Mouse (Mus musculus) neutrophil, adult 65 days (primary cell): ENCODE data around the gene Ocel1. TPM values are rescaled to one million over a fixed set of nuclear protein-coding genes. Genes with fewer than 3 reads are reported as not detected.

Experiments
- total RNA-seq: library from RNA; stranded (reverse); gene quantifications from 2 replicates; pipeline ENCODE4 v1.2.4, GENCODE M21; 2023

The Ocel1 gene
- 19.2 and 21.5 TPM in 2 replicates for total RNA-seq

DNA sequence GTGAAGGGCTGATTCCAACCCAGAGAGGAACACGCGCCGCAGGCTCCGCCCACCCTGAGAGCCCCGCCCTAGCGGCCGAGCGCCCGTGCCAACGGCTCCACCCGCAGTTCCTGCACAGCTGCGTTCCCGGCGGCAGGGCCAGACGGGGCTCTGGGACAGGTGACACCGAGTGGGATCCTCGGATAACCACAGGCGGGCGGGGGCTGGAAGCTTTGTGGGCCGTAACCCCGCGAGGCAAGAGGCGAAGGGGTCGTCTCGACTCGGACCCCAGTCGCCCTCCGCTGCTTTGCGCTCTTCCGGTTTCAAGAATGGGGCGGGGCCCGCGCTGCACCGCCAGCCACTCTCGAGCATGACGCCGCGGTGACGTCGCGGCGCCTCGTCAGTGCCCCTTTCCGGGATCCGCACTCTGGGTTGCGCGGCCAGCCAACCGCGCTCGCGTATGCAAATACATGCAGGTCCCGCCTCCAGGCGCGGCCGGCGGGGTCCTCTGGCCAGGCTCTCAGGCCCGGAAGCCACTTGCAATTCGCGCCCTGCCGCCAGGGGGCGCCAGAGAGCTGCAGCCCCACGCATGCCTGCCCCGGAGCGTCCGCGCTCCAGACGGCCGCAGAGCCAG is at the start of gene Ocel1:
TSS of gene Ocel1 (plus strand) at position 63 of the 613 bp plus-strand sequence.

DNA sequence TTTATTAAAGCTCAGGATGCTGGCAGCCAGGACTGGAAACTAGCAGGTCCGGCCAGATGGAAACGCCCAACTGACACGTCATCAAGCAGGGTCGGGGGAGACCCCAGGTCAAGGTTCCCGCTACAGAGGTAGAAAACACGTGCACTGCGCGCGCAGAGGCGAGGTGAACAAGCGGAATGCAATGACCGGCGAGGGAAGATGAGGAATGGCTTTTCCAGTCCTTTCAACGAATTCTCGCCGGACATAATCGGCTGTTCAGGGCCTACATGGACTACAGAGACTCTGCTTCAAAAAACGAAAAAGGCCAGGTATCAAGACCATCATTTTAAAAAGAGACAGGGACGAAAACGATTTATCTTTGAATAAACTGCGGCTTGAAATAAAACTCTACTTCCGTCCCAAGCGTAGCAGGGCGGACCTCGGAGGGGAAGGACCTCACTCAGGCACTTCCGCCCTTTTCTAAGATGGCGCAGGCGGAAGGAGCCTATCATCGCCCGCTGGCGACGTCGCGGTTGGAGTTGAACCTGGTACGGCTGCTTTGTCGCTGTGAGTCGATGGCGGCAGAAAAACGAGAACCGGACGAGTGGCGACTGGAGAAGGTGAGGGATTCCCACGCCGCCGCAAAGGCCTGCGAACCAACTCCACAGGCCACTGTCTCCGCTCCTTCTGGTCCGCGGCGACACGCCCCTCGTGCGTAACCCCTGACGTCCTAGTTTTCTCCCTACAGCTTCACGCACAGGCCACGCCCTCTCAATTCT is 4.1 kb upstream of the Ocel1 start, which contains the start of gene Use1:
TSS of gene Use1 (plus strand) at position 78 of the 758 bp plus-strand sequence.

DNA sequence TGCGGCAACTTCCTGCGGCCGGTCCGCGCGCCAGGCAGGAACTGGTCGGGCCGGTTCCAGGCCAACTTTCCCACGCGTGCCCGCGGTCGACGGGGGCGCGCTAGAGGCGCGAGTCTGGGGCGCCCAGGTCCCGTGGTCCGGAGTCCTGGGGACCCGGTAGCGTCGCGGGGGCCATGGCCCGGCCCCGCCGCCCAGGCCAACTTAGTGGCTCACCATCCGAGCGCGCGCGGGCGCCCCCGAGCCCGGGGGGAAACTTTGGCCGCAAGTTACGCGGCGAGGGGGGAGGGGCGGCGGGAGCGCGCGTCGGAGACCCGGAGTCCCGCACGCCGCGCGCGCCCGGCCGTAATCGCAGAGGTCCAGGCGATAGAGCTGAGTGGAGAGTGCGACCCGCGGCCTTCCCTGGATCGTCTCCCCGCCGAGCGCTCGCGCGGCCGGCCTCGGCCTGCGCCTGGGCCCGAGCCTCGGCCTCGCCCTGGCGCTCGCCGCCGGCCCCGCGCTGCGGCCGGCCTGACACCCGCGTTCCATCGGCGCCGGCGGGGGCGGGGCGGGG is 10.4 kb downstream of the Ocel1 start, which contains the start of gene Nr2f6:
TSS of gene Nr2f6 (minus strand) at position 540 of the 550 bp plus-strand sequence.

DNA sequence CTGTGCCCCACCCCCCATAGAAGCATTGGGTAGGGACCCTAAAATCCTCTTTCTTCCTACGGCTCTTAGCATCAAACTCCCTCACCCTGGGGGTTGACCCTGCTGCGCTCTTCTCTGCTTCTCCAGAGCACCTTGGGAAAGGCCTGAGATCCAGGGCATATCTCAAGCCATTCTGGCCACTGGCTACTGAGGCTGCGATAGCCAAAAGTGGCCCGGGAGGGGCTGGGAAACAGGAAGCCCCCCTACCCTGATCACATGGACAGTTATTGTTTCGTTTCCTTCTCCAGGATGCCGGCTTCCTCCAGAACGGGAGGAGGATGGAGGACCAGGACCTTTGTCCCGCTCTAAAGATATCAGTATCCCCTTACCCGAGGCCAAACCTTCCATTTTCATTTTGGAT is 24.5 kb downstream of the Ocel1 start, which contains the start of gene Ushbp1:
TSS of gene Ushbp1 (minus strand) at position 174 of the 400 bp plus-strand sequence.

DNA sequence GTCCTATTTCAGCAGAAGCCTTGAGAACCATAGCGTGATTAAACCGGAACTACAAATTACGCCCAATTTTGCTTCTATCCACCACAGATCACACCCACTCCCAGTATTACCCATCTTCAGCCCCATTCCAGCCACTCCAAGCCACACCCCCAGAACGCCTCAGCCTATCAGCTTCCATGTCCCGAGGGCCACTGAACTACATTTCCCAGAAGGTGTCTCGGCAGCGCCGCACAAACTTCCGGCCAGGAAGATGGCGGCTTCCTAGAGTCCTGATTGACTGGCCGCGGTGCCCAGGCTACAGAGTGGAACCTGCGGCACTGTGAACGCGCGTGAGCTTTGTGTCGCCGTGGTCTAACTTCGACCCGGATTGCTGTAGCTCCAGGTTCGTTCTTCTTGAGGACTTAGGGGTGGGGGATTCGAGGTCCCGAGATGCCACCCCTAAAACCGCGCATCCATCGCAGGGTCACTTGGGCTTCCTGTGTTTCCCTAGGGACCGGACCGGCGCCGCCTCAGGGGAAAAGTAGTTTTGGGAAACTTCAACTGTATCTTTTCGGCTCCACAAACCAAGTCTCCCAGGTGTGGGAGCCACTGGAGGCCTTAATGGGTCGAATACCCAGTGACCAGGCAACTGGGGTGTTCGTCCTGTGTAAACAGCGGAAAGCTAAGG is 25.7 kb downstream of the Ocel1 start, which contains the start of gene Babam1:
TSS of gene Babam1 (plus strand) at position 223 of the 667 bp plus-strand sequence.

DNA sequence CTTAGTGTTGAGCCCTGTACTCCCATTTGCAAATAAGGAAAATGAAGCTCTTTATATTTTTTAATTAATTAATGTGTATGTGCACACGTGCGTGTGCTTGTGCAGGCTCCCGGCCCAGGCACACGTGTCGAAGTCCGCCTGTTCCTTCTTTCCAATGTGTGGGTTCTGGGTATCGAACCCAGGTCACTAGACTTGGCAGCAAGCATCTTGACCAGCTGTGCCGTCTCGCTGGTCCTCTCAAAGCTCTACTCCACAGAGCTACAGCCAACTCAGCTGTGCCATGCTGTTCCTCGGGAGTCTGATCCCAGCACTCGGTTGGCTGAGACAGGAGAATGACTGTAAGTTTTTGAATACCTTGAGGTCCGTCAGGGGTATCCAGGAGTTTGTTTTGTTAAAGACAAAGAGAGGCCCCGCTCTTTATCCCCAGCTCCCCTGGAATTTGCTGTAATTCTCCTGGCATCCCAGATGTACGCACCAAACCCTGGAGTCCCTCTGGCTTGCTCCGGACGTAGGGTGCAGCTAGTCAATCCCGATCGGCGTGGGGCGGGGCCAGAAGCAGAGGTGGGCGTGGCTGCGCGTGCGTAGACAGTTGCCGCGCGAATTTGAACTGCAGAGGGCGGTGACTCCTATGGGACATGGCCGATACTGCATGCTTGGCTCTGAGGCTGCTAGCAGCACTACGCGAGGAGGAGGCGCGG is 34.5 kb downstream of the Ocel1 start, which contains the start of gene Ankle1:
TSS of gene Ankle1 (plus strand) at position 610 of the 698 bp plus-strand sequence.

Other genes with a start within 250 kb of the Ocel1 start
- 142 and 167 TPM in 2 replicates for gene Myo9b, start 98.6 kb upstream of the Ocel1 start, total RNA-seq
- gene Haus8, start 98.4 kb upstream of the Ocel1 start, total RNA-seq, result 43.6 and 80.1 TPM in 2 replicates
- 129 and 136 TPM in 2 replicates for gene Use1, start 4.5 kb upstream of the Ocel1 start, total RNA-seq
- gene Nr2f6, start 10.7 kb downstream of the Ocel1 start, total RNA-seq, result 8.2 and 8.6 TPM in 2 replicates
- 0.16 TPM in 1 of 2 replicates, not detected in the other for gene Ushbp1, start 24.5 kb downstream of the Ocel1 start, total RNA-seq
- 48.3 and 53.8 TPM in 2 replicates for gene Babam1, start 25.6 kb downstream of the Ocel1 start, total RNA-seq
- 11.3 and 13.8 TPM in 2 replicates for gene Ankle1, start 34.7 kb downstream of the Ocel1 start, total RNA-seq
- 3.6 and 5.1 TPM in 2 replicates for gene Abhd8, start 92.4 kb downstream of the Ocel1 start, total RNA-seq
- 17.4 and 18.6 TPM in 2 replicates for gene Mrpl34, start 93.7 kb downstream of the Ocel1 start, total RNA-seq
- gene Dda1, start 97.9 kb downstream of the Ocel1 start, total RNA-seq, result 70.0 and 77.1 TPM in 2 replicates
- 3.0 and 3.9 TPM in 2 replicates for gene Ano8, start 114.7 kb downstream of the Ocel1 start, total RNA-seq
- gene Gtpbp3, start 116.8 kb downstream of the Ocel1 start, total RNA-seq, result 7.4 and 8.6 TPM in 2 replicates
- gene Plvap, start 140.5 kb downstream of the Ocel1 start, total RNA-seq, result 0.47 TPM in 1 of 2 replicates, not detected in the other
- not detected in 2 replicates for gene Ccdc194, start 154.4 kb downstream of the Ocel1 start, total RNA-seq
- 10.9 and 16.2 TPM in 2 replicates for gene Bst2, start 166.2 kb downstream of the Ocel1 start, total RNA-seq
- gene Mvb12a, start 171.6 kb downstream of the Ocel1 start, total RNA-seq, result 27.6 and 31.6 TPM in 2 replicates
- gene Tmem221, start 187.6 kb downstream of the Ocel1 start, total RNA-seq, result 0.32 TPM in 1 of 2 replicates, not detected in the other
- not detected in 2 replicates for gene Nxnl1, start 195.3 kb downstream of the Ocel1 start, total RNA-seq
- 0.92 and 1.0 TPM in 2 replicates for gene Slc27a1, start 197.6 kb downstream of the Ocel1 start, total RNA-seq
- gene Pgls, start 220.9 kb downstream of the Ocel1 start, total RNA-seq, result 74.4 and 81.6 TPM in 2 replicates
- gene Fam129c, start 226.3 kb downstream of the Ocel1 start, total RNA-seq, result 5.7 and 14.9 TPM in 2 replicates
- 41.4 and 44.9 TPM in 2 replicates for gene Colgalt1, start 239.7 kb downstream of the Ocel1 start, total RNA-seq